Comparison of ENCODE assay signal across 8 mouse cellular contexts in genomic region chr5:65958597-65958996, GRCm38 (mm10). TPM values are rescaled to one million over a fixed set of nuclear protein-coding genes. Genes with fewer than 3 reads are reported as not detected.
DNase-seq lines count a peak whose midpoint lies in the region; ATAC-seq and TF ChIP-seq lines count a peak whose summit lies in the region.

No protein-coding gene starts in this region.

- TF ChIP-seq CTCF in G1E (IDR thresholded peaks at IDR 0.05; ENCODE audit: low read depth, low read length) = peak; percentile 62

- H3K4me2 ChIP-seq in forebrain, embryonic 11.5 days (ENCODE audit: low read depth, low read length, severe bottlenecking) = no peak overlapping the region
- H3K4me2 ChIP-seq in embryonic facial prominence, embryonic 11.5 days (ENCODE audit: low read depth, low read length) = no peak overlapping the region

- intact Hi-C loops in left cerebral cortex, postnatal 25 days (cut with DNase I) = loop anchor here (5.0 kb wide), 2 partner anchors 136 to 196 kb away; partner anchors contain the start of gene N4bp2

- ATAC-seq in forebrain, embryonic 11.5 days (replicated peaks; ENCODE audit: low FRiP score) = peak; percentile 29; the same call in 1 of the 2 replicates
- ATAC-seq in G1E (ENCODE audit: extremely low read depth, insufficient number of reproducible peaks, low FRiP score, poor library complexity, severe bottlenecking) = no peak
- no peak for ATAC-seq in embryonic facial prominence, embryonic 11.5 days (replicated peaks; ENCODE audit: insufficient number of reproducible peaks, low FRiP score, low TSS enrichment, low read depth)
- peak; percentile 33; the same call in 1 of the 2 replicates for ATAC-seq in megakaryocyte progenitor cell, adult 5-6 weeks (replicated peaks; ENCODE audit: poor library complexity)

- H3K27ac ChIP-seq in forebrain, embryonic 11.5 days (ENCODE audit: low read depth, low read length) = no peak overlapping the region
- H3K27ac ChIP-seq in forebrain, embryonic 10.5 days = no peak overlapping the region
- no peak overlapping the region for H3K27ac ChIP-seq in embryonic facial prominence, embryonic 11.5 days (replicated peaks; ENCODE audit: low read depth, low read length)

- peaks cover 7% of the 10 kb centered on the region; the same call in 1 of the 2 replicates for H3K4me1 ChIP-seq in forebrain, embryonic 11.5 days (replicated peaks; ENCODE audit: control insufficient read depth, insufficient read depth, low read length)
- peaks cover 14% of the 10 kb centered on the region for H3K4me1 ChIP-seq in forebrain, embryonic 10.5 days
- H3K4me1 ChIP-seq in G1E (ENCODE audit: insufficient read depth, low read depth, low read length) = peaks cover 27% of the 10 kb centered on the region
- no peaks in the 10 kb centered on the region for H3K4me1 ChIP-seq in embryonic facial prominence, embryonic 11.5 days (ENCODE audit: control insufficient read depth, insufficient read depth, low read length)

- no peaks in the 10 kb centered on the region for H3K27me3 ChIP-seq in forebrain, embryonic 11.5 days (ENCODE audit: control insufficient read depth, insufficient read depth, low read length)
- no peaks in the 10 kb centered on the region for H3K27me3 ChIP-seq in forebrain, embryonic 10.5 days (ENCODE audit: poor library complexity, severe bottlenecking)
- peaks cover 19% of the 10 kb centered on the region for H3K27me3 ChIP-seq in G1E (ENCODE audit: insufficient read depth, low read length)
- H3K27me3 ChIP-seq in embryonic facial prominence, embryonic 11.5 days (ENCODE audit: control insufficient read depth, insufficient read depth, low read length) = no peaks in the 10 kb centered on the region

- peak; percentile 61 for DNase-seq in forebrain, embryonic 11.5 days (ENCODE audit: low spot score)
- DNase-seq in forebrain, embryonic 10.5 days (ENCODE audit: extremely low spot score, low spot score) = no peak
- DNase-seq in left cerebral cortex, postnatal 25 days (ENCODE audit: low spot score in 2 of 2) = peak; percentile 19 to 39
- no peak for DNase-seq in left cerebral cortex, adult 8-10 months (ENCODE audit: low spot score in 2 of 2)
- peak; percentile 31 for DNase-seq in G1E (ENCODE audit: low spot score)
- peak; percentile 67 for DNase-seq in embryonic facial prominence, embryonic 11.5 days (ENCODE audit: low spot score)
- DNase-seq in urinary bladder, adult 2 months (ENCODE audit: low spot score) = no peak

- no peaks in the 10 kb centered on the region for H3K9me3 ChIP-seq in forebrain, embryonic 11.5 days (ENCODE audit: control insufficient read depth, low read length)
- H3K9me3 ChIP-seq in forebrain, embryonic 10.5 days = no peaks in the 10 kb centered on the region
- H3K9me3 ChIP-seq in G1E (replicated peaks) = no peaks in the 10 kb centered on the region
- no peaks in the 10 kb centered on the region for H3K9me3 ChIP-seq in embryonic facial prominence, embryonic 11.5 days (replicated peaks; ENCODE audit: control insufficient read depth, low read length)

- H3K4me3 ChIP-seq in forebrain, embryonic 11.5 days (ENCODE audit: low read depth, low read length) = no peak overlapping the region
- H3K4me3 ChIP-seq in forebrain, embryonic 10.5 days = no peak overlapping the region
- H3K4me3 ChIP-seq in G1E (ENCODE audit: low read depth, low read length) = no peak overlapping the region
- H3K4me3 ChIP-seq in embryonic facial prominence, embryonic 11.5 days (ENCODE audit: low read depth, low read length) = no peak overlapping the region

- 9% methylated on average over 4 of the region's 4 CpGs for WGBS in forebrain, embryonic 11.5 days
- WGBS in forebrain, embryonic 10.5 days = 8% methylated on average over 4 of the region's 4 CpGs
- 8% methylated on average over 4 of the region's 4 CpGs for WGBS in embryonic facial prominence, embryonic 11.5 days

- H3K36me3 ChIP-seq in forebrain, embryonic 11.5 days (ENCODE audit: control insufficient read depth, insufficient read depth, low read length) = no peaks in the 10 kb centered on the region
- H3K36me3 ChIP-seq in forebrain, embryonic 10.5 days (replicated peaks) = no peaks in the 10 kb centered on the region
- H3K36me3 ChIP-seq in G1E (replicated peaks) = no peaks in the 10 kb centered on the region
- no peaks in the 10 kb centered on the region for H3K36me3 ChIP-seq in embryonic facial prominence, embryonic 11.5 days (replicated peaks; ENCODE audit: control insufficient read depth, insufficient read depth, low read depth, low read length)

- no peak overlapping the region for H3K9ac ChIP-seq in forebrain, embryonic 11.5 days (ENCODE audit: low read length)
- no peak overlapping the region for H3K9ac ChIP-seq in embryonic facial prominence, embryonic 11.5 days (replicated peaks; ENCODE audit: low read length)

RNA-seq across cellular contexts. Expression of gene Chrna9, which starts 23.9 kb away (rescaled TPM):
- polyA plus RNA-seq in forebrain, embryonic 11.5 days (2014; fragmentation: Nextera tagmentation; extraction: Ambion mirVana) = not detected in 2 replicates
- 0.14 TPM in 1 of 2 replicates, not detected in the other for polyA plus RNA-seq in forebrain, embryonic 10.5 days (2016; fragmentation: Nextera tagmentation; extraction: Ambion mirVana)
- not detected for total RNA-seq in left cerebral cortex, postnatal 25 days (2021)
- total RNA-seq in left cerebral cortex, adult 8-10 months (2022) = not detected
- total RNA-seq in G1E (2014; fragmentation: Nextera tagmentation) (not detected in 2 replicates), G1E (2017) (0.16 TPM in 1 of 2 replicates, not detected in the other)
- not detected in 2 replicates for polyA plus RNA-seq in G1E (2012)
- 0.65 and 0.82 TPM in 2 replicates for polyA plus RNA-seq in embryonic facial prominence, embryonic 11.5 days (2014; fragmentation: Nextera tagmentation; extraction: Ambion mirVana)
- total RNA-seq in megakaryocyte progenitor cell, adult 5-6 weeks (2015) = not detected in 2 replicates
- total RNA-seq in megakaryocyte progenitor cell, adult 5-6 weeks (2017) = not detected in 2 replicates
- polyA plus RNA-seq in urinary bladder, adult 2 months (2012; rRNA removed) = not detected in 2 replicates

RNA-seq across cellular contexts. Expression of gene 9130230L23Rik, which starts 45.5 kb away (rescaled TPM):
- polyA plus RNA-seq in forebrain, embryonic 11.5 days (2014; fragmentation: Nextera tagmentation; extraction: Ambion mirVana) = 0.21 and 0.32 TPM in 2 replicates
- not detected in 2 replicates for polyA plus RNA-seq in forebrain, embryonic 10.5 days (2016; fragmentation: Nextera tagmentation; extraction: Ambion mirVana)
- total RNA-seq in left cerebral cortex, postnatal 25 days (2021) = not detected
- not detected for total RNA-seq in left cerebral cortex, adult 8-10 months (2022)
- total RNA-seq in G1E (2014; fragmentation: Nextera tagmentation) = not detected in 2 replicates
- total RNA-seq in G1E (2017) = 0.46 and 0.49 TPM in 2 replicates
- not detected in 2 replicates for polyA plus RNA-seq in G1E (2012)
- not detected in 2 replicates for polyA plus RNA-seq in embryonic facial prominence, embryonic 11.5 days (2014; fragmentation: Nextera tagmentation; extraction: Ambion mirVana)
- not detected in 2 replicates for total RNA-seq in megakaryocyte progenitor cell, adult 5-6 weeks (2015)
- 0.30 TPM in 1 of 2 replicates, not detected in the other for total RNA-seq in megakaryocyte progenitor cell, adult 5-6 weeks (2017)
- 1.5 and 1.8 TPM in 2 replicates for polyA plus RNA-seq in urinary bladder, adult 2 months (2012; rRNA removed)

Comparison
In these comparisons a context has a peak if more than half of its experiments do, and no peak if none do; other contexts are left out.
1. DNase-seq: peak in forebrain, embryonic 11.5 days (single experiment), left cerebral cortex, postnatal 25 days (2 of 2), G1E (single experiment) and embryonic facial prominence, embryonic 11.5 days (single experiment); none in forebrain, embryonic 10.5 days (single experiment), left cerebral cortex, adult 8-10 months (0 of 2) and urinary bladder, adult 2 months (single experiment).
2. ATAC-seq: peak in forebrain, embryonic 11.5 days (single experiment) and megakaryocyte progenitor cell, adult 5-6 weeks (single experiment); none in G1E (single experiment) and embryonic facial prominence, embryonic 11.5 days (single experiment).